Mouse (Mus musculus): ENCODE measurements around the gene Agap1. TPM values are rescaled to one million over a fixed set of nuclear protein-coding genes. Genes with fewer than 3 reads are reported as not detected.

Gene Agap1
- polyA plus RNA-seq, 1 experiment from 2014 or later = 10.8 TPM

DNA sequence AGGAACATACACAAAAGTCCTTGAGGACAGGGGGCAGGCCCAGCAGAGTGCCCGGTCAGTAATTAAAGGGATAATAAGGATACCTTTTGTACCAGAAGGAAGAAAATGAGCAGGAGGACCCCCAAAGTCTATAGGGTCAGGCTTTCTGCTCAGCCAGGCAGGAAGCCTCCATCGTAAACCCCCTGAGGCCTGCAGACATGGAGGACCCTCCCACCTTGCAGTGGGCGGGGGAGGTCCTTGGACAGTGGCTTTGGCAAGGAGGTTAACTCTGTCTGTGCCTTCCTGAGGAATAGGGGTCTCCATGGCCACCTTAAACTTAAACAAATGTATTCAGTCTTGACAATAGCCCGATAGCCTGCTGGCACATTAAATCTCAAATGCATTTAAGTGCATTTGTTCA lies 413.2 kb downstream of the Agap1 start:
- WGBS (ENCODE audit: insufficient replicate concordance) = 58% methylated on average over 4 of the region's 4 CpGs
- Histone ChIP-seq H3K9ac (ENCODE audit: low read depth, low read length) (no peak overlapping the region), H3K27ac (ENCODE audit: low read depth, low read length) (no peak overlapping the region), H3K4me2 (no peak overlapping the region), H3K4me3 (ENCODE audit: low read depth, low read length) (no peak overlapping the region), H3K36me3 (ENCODE audit: control insufficient read depth, insufficient read depth, low read length) (no peaks in the 10 kb centered on the region), H3K4me1 (ENCODE audit: control insufficient read depth, insufficient read depth, low read length) (no peaks in the 10 kb centered on the region), H3K9me3 (replicated peaks; ENCODE audit: control insufficient read depth, low read length) (no peaks in the 10 kb centered on the region), H3K27me3 (ENCODE audit: control insufficient read depth, insufficient read depth, low read length) (no peaks in the 10 kb centered on the region)
- ATAC-seq (replicated peaks; ENCODE audit: insufficient number of reproducible peaks, low FRiP score, low TSS enrichment) = no peak

GRCm38 (mm10) chr1:89870134-89870905 lies 415.7 kb downstream of the Agap1 start:
- Histone ChIP-seq H3K9ac (ENCODE audit: low read depth, low read length) (no peak overlapping the region), H3K4me2 (no peak overlapping the region), H3K27ac (ENCODE audit: low read depth, low read length) (no peak overlapping the region), H3K9me3 (replicated peaks; ENCODE audit: control insufficient read depth, low read length) (no peaks in the 10 kb centered on the region), H3K27me3 (ENCODE audit: control insufficient read depth, insufficient read depth, low read length) (no peaks in the 10 kb centered on the region), H3K4me1 (ENCODE audit: control insufficient read depth, insufficient read depth, low read length) (no peaks in the 10 kb centered on the region), H3K4me3 (ENCODE audit: low read depth, low read length) (no peak overlapping the region), H3K36me3 (ENCODE audit: control insufficient read depth, insufficient read depth, low read length) (no peaks in the 10 kb centered on the region)
- WGBS (ENCODE audit: insufficient replicate concordance) = 49% methylated on average over 12 of the region's 12 CpGs
- ATAC-seq (replicated peaks; ENCODE audit: insufficient number of reproducible peaks, low FRiP score, low TSS enrichment) = no peak

GRCm38 (mm10) chr1:89870906-89871211 lies 416.3 kb downstream of the Agap1 start:
- Histone ChIP-seq H3K4me1 (ENCODE audit: control insufficient read depth, insufficient read depth, low read length) (no peaks in the 10 kb centered on the region), H3K9me3 (replicated peaks; ENCODE audit: control insufficient read depth, low read length) (no peaks in the 10 kb centered on the region), H3K4me2 (no peak overlapping the region), H3K36me3 (ENCODE audit: control insufficient read depth, insufficient read depth, low read length) (no peaks in the 10 kb centered on the region), H3K4me3 (ENCODE audit: low read depth, low read length) (no peak overlapping the region), H3K9ac (ENCODE audit: low read depth, low read length) (no peak overlapping the region), H3K27ac (ENCODE audit: low read depth, low read length) (no peak overlapping the region), H3K27me3 (ENCODE audit: control insufficient read depth, insufficient read depth, low read length) (no peaks in the 10 kb centered on the region)
- ATAC-seq (replicated peaks; ENCODE audit: insufficient number of reproducible peaks, low FRiP score, low TSS enrichment) = no peak
- 56% methylated on average over 6 of the region's 6 CpGs for WGBS (ENCODE audit: insufficient replicate concordance)

- Histone ChIP-seq H3K4me2 (no peak overlapping the region), H3K9ac (ENCODE audit: low read depth, low read length) (no peak overlapping the region), H3K4me1 (ENCODE audit: control insufficient read depth, insufficient read depth, low read length) (no peaks in the 10 kb centered on the region), H3K36me3 (ENCODE audit: control insufficient read depth, insufficient read depth, low read length) (no peaks in the 10 kb centered on the region), H3K27ac (ENCODE audit: low read depth, low read length) (no peak overlapping the region), H3K9me3 (replicated peaks; ENCODE audit: control insufficient read depth, low read length) (no peaks in the 10 kb centered on the region), H3K4me3 (ENCODE audit: low read depth, low read length) (no peak overlapping the region), H3K27me3 (ENCODE audit: control insufficient read depth, insufficient read depth, low read length) (no peaks in the 10 kb centered on the region)
- WGBS (ENCODE audit: insufficient replicate concordance) = 37% methylated on average over 5 of the region's 5 CpGs
- no peak for ATAC-seq (replicated peaks; ENCODE audit: insufficient number of reproducible peaks, low FRiP score, low TSS enrichment)
Observed at GRCm38 (mm10) chr1:89876346-89877072, 421.9 kb downstream of the Agap1 start.

- WGBS (ENCODE audit: insufficient replicate concordance) = 80% methylated on average over 11 of the region's 11 CpGs
- Histone ChIP-seq H3K4me2 (no peak overlapping the region), H3K4me3 (ENCODE audit: low read depth, low read length) (no peak overlapping the region), H3K27ac (ENCODE audit: low read depth, low read length) (no peak overlapping the region), H3K27me3 (ENCODE audit: control insufficient read depth, insufficient read depth, low read length) (no peaks in the 10 kb centered on the region), H3K9me3 (replicated peaks; ENCODE audit: control insufficient read depth, low read length) (no peaks in the 10 kb centered on the region), H3K36me3 (ENCODE audit: control insufficient read depth, insufficient read depth, low read length) (no peaks in the 10 kb centered on the region), H3K4me1 (ENCODE audit: control insufficient read depth, insufficient read depth, low read length) (no peaks in the 10 kb centered on the region), H3K9ac (ENCODE audit: low read depth, low read length) (no peak overlapping the region)
- no peak for ATAC-seq (replicated peaks; ENCODE audit: insufficient number of reproducible peaks, low FRiP score, low TSS enrichment)
Observed at GRCm38 (mm10) chr1:89878496-89878895, 423.9 kb downstream of the Agap1 start.

DNA sequence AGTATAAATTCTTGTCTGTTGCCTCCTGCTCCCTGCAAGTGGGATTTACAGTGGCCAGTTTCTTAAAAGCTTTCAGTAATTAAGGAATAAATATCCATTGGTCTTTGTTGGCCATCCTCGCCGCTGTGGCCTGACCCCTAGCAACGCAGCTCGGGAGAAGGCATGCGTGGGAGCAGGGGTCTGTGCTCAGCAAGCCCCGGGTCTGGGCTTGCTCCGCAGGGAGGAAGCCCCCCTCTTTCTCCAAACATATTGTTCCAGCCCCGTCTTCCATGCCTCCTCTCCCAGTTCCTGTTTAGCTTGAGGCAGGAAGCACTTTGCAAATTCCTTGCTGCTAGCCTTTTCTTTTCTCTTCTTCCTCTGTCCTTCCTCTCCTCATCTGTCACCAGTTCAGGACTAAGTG lies 425.6 kb downstream of the Agap1 start:
- Histone ChIP-seq H3K4me1 (ENCODE audit: control insufficient read depth, insufficient read depth, low read length) (no peaks in the 10 kb centered on the region), H3K27me3 (ENCODE audit: control insufficient read depth, insufficient read depth, low read length) (no peaks in the 10 kb centered on the region), H3K4me2 (no peak overlapping the region), H3K4me3 (ENCODE audit: low read depth, low read length) (no peak overlapping the region), H3K9ac (ENCODE audit: low read depth, low read length) (no peak overlapping the region), H3K9me3 (replicated peaks; ENCODE audit: control insufficient read depth, low read length) (no peaks in the 10 kb centered on the region), H3K27ac (ENCODE audit: low read depth, low read length) (no peak overlapping the region), H3K36me3 (ENCODE audit: control insufficient read depth, insufficient read depth, low read length) (no peaks in the 10 kb centered on the region)
- 34% methylated on average over 8 of the region's 8 CpGs for WGBS (ENCODE audit: insufficient replicate concordance)
- ATAC-seq (replicated peaks; ENCODE audit: insufficient number of reproducible peaks, low FRiP score, low TSS enrichment) = no peak

DNA sequence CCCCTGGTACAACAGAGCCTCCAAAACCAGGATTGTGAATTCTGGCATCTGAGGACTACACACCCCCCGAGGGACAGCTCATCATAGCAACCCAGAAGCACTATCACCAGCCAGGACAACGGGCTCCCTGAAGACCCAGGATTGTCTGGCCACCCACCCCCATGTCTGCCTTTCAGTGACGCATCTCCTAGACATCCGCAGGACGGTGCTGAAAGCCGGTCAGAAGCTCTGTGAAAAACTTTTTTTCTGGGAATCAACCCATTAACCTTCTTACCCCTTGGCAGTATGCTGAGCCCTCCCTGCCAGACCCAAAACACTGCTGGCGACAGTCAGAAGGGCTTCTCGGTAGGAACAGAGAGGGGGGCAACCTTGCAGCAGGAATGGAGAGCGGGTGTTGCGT lies 426.2 kb downstream of the Agap1 start:
- no peak overlapping the region for H3K4me2 ChIP-seq
- H3K9me3 ChIP-seq (replicated peaks; ENCODE audit: control insufficient read depth, low read length) = no peaks in the 10 kb centered on the region
- 72% methylated on average over 10 of the region's 10 CpGs for WGBS (ENCODE audit: insufficient replicate concordance)
- no peak overlapping the region for H3K27ac ChIP-seq (ENCODE audit: low read depth, low read length)
- no peaks in the 10 kb centered on the region for H3K36me3 ChIP-seq (ENCODE audit: control insufficient read depth, insufficient read depth, low read length)
- H3K9ac ChIP-seq (ENCODE audit: low read depth, low read length) = no peak overlapping the region
- H3K4me3 ChIP-seq (ENCODE audit: low read depth, low read length) = no peak overlapping the region
- H3K27me3 ChIP-seq (ENCODE audit: control insufficient read depth, insufficient read depth, low read length) = no peaks in the 10 kb centered on the region
- ATAC-seq (replicated peaks; ENCODE audit: insufficient number of reproducible peaks, low FRiP score, low TSS enrichment) = no peak
- no peaks in the 10 kb centered on the region for H3K4me1 ChIP-seq (ENCODE audit: control insufficient read depth, insufficient read depth, low read length)

DNA sequence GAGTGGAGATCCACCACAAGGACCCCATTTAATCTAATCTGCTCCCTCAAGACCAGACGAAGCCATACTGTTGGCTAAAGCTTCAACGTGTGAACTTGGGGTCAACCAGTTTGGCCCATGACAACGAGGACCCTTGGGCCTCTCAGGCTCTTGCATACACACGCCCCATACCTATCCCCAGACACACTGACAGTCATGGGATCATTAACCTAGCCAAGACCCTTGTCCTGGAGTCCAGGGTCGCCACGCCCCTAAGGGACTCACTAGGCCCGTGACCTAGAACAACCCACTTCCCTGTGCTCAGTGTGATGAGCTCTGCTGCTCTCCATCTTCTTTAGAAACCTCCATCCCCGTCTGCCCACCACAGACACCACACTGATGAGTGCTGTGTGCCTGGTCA lies 429.7 kb downstream of the Agap1 start:
- Histone ChIP-seq H3K9me3 (replicated peaks; ENCODE audit: control insufficient read depth, low read length) (no peaks in the 10 kb centered on the region), H3K36me3 (ENCODE audit: control insufficient read depth, insufficient read depth, low read length) (no peaks in the 10 kb centered on the region), H3K27me3 (ENCODE audit: control insufficient read depth, insufficient read depth, low read length) (no peaks in the 10 kb centered on the region), H3K9ac (ENCODE audit: low read depth, low read length) (no peak overlapping the region), H3K27ac (ENCODE audit: low read depth, low read length) (no peak overlapping the region), H3K4me2 (no peak overlapping the region), H3K4me3 (ENCODE audit: low read depth, low read length) (no peak overlapping the region), H3K4me1 (ENCODE audit: control insufficient read depth, insufficient read depth, low read length) (no peaks in the 10 kb centered on the region)
- no peak for ATAC-seq (replicated peaks; ENCODE audit: insufficient number of reproducible peaks, low FRiP score, low TSS enrichment)
- 80% methylated on average over 8 of the region's 8 CpGs for WGBS (ENCODE audit: insufficient replicate concordance)

DNA sequence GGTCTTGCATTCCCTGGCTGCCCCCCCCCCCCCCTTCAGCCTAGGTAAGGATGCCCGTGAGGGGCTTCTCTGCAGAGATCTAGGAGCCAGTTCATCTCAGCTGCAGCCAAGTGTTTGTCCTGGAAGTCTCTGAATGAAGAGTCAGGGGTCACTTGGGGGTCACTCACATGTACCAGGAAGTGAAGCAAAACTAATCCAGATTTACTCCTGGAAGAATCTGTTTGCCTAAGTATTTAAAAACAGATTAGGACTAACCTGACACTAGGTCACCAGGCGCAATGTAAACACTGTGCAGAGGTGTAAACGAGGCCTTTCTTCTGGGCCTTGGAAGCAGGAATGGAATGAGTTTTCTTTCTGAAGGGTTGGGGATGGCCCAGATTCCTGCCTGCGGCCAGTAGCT lies 431.1 kb downstream of the Agap1 start:
- ATAC-seq (replicated peaks; ENCODE audit: insufficient number of reproducible peaks, low FRiP score, low TSS enrichment) = no peak
- Histone ChIP-seq H3K4me3 (ENCODE audit: low read depth, low read length) (no peak overlapping the region), H3K27me3 (ENCODE audit: control insufficient read depth, insufficient read depth, low read length) (no peaks in the 10 kb centered on the region), H3K36me3 (ENCODE audit: control insufficient read depth, insufficient read depth, low read length) (peaks cover 4% of the 10 kb centered on the region; the same call in 1 of the 2 replicates), H3K4me2 (no peak overlapping the region), H3K27ac (ENCODE audit: low read depth, low read length) (no peak overlapping the region), H3K9ac (ENCODE audit: low read depth, low read length) (no peak overlapping the region), H3K9me3 (replicated peaks; ENCODE audit: control insufficient read depth, low read length) (no peaks in the 10 kb centered on the region), H3K4me1 (ENCODE audit: control insufficient read depth, insufficient read depth, low read length) (no peaks in the 10 kb centered on the region)
- WGBS (ENCODE audit: insufficient replicate concordance) = 33% methylated on average over 4 of the region's 4 CpGs

Measured in heart, embryonic 11.5 days (tissue).